Mouse (Mus musculus): Measurements from ENCODE around the gene Ankrd36. TPM values are rescaled to one million over a fixed set of nuclear protein-coding genes. Genes with fewer than 3 reads are reported as not detected.
"Not testable (repeated sequence)": the region's sequence is repeated elsewhere in the genome, so short reads cannot be mapped to it uniquely, and the experiment has no call there.

Gene Ankrd36
- not detected for total RNA-seq (2021)
- long read RNA-seq, experiment 1, result 0 reads
- long read RNA-seq, experiment 2, result 0 reads

DNA sequence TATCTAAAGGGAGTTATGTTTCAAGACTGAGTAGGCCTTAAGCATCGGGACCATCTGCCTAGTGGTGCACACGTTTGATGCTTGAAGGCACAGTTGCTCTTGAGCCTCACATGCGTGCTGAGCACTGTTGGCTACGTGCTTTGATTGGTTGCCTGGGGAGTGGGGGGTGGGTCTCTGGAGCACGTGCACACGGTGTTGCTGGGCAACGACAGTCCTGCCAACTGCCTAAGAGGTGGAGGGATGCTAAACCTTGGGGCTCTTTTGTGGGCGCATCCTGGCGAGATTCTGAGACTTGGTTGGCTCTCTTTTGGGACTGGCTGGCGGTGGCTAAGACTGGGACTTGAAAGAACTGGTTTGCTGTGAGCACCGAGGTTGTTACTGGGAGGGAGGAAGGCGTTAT lies at the start of gene Ankrd36:
Gene Ankrd36, plus strand, starts transcription at position 211 of the 400 bp plus-strand sequence.
- DNase-seq, result no peak

DNA sequence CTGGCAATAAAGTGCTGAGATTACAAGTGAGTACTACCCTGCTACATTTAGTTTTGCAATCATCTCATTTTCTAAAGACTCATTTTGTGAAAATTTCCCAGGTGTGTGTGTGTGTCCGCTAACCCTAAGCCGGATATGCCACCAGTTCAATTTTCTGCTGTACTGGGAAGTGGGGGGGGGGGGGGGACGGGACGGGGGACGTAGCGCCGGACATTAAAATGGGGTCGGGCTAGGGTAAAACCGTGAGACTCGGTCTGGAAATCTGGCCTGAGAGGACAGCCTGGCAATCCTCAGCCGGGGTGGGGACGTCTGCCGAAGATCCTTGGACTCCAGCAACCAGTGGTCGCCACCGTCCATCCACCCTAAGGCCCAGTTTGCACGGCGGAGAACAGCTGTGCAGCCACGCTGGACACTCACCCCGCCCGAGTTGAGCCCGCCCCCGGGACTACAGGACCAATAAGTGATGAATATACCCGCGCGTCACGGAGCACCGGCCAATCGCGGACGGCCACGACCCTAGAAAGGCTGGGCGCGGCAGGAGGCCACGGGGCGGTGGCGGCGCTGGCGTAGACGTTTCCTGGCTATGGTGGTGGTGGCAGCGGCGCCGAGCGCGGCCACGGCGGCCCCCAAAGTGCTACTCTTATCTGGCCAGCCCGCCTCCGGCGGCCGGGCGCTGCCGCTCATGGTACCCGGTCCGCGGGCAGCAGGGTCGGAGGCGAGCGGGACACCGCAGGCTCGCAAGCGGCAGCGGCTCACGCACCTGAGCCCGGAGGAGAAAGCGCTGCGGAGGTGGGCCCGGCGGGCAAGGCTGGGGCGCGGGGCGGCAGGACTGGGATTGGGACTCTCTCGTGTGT lies 48.8 kb upstream of the Ankrd36 start, which contains the start of gene Xbp1:
Gene Xbp1, plus strand, starts transcription at position 248 of the 854 bp plus-strand sequence.
- peak; percentile 99 for DNase-seq

DNA sequence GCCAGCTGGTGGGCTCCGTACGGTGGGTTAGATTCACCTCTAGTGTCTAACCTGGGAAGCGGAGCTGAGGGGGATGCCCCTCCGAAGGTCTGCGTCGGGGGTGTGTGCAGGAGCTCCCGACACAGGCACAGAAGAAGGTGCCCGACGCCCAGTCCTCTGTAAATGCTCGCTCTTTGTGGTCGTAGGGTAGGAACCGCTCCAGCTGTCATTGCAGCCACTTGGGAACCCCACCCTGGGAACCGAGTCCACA lies 48.3 kb upstream of the Ankrd36 start:
- no peak for DNase-seq

- DNase-seq, result peak; percentile 81
Measured at GRCm38 (mm10) chr11:5521516-5522291, 47.8 kb upstream of the Ankrd36 start.

- DNase-seq, result no peak
Measured at GRCm38 (mm10) chr11:5522798-5523415, 46.6 kb upstream of the Ankrd36 start.

DNA sequence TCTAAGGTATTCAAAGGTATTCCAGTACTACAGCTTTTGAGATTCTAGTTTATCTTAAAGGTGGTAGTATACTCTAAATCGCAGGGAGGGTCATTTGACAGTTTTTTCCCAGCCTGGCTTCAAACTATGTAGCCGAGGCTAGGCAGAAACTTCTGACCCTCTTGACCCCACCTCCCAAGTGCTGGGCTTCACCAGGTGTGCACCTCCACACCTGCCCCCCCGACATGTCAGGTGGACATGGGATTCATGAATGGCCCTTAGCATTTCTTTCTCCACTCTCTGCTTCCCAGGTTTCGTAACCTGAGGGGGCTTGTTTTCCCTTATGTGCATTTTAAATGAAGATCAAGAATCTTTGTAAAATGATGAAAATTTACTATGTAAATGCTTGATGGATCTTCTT lies 44.1 kb upstream of the Ankrd36 start:
- no peak for DNase-seq

- DNase-seq, result no peak
Measured at GRCm38 (mm10) chr11:5526573-5527439, 42.7 kb upstream of the Ankrd36 start.

GRCm38 (mm10) chr11:5527865-5528523 lies 41.5 kb upstream of the Ankrd36 start:
- no peak for DNase-seq

GRCm38 (mm10) chr11:5528841-5529240 lies 40.6 kb upstream of the Ankrd36 start:
- DNase-seq, result peak; percentile 58

DNA sequence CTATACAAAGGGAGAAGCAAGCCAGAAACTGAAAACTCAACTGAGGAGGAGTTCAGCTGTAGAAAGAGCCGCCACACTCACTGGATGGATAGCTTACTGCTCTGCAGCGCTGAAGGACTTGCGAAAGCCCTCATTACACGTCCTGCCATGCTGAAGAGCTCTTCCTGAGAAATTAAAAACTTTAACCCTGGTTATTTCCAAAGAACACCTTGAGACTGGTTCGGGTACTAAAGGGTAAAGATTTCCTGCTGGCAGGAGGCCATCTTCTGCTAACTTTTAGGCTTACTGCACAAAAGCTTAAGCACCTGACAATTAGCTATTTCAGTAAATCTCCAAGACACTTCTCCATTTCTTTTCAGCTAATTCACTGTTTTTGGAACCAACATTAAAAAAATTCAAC lies 39.3 kb upstream of the Ankrd36 start:
- no peak for DNase-seq

GRCm38 (mm10) chr11:5530717-5531116 lies 38.8 kb upstream of the Ankrd36 start:
- no peak for DNase-seq

- DNase-seq, result no peak
Measured at GRCm38 (mm10) chr11:5533108-5533507, 36.4 kb upstream of the Ankrd36 start.

DNA sequence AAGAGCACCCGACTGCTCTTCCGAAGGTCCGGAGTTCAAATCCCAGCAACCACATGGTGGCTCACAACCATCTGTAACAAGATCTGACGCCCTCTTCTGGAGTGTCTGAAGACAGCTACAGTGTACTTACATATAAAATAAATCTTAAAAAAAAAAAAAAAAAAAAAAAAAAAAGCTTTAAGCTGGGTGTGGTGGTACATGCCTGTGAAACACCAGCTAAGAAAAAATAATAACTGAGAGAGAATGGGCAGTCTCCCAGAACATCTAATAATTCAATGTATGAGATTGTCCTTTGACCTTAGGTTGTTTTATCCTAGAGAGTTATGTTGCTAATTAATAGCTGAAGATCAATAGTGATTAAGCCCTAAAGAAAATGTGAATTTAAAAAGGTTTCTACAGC lies 32.0 kb upstream of the Ankrd36 start:
- not testable (repeated sequence) for DNase-seq

GRCm38 (mm10) chr11:5540331-5540730 lies 29.2 kb upstream of the Ankrd36 start:
- no peak for DNase-seq

DNA sequence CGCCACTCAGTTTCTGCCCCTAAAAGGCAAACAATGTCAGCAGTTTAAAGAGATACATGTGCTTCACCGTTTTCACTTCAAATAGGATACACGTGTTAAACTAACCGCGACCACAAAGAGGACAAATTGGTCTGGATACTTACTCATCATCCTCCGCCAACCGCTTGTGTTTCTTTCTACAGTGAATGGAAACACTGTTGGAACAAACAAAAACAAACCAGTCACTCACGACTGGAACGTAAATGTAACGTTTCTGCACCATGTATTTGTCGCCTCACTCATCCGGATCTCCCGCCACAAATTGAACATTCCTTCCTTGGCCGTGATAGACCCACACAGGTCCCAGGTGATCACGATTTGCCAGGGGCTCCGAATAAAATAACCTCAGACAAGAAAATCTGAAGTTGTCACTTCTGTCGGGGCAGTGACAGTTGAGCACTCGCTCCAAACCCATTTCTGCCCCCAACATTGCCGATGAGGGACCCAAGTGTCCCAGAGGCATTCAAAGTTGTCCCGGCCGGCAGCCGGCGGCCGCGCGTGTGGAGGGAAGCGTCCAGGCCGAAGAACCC lies 28.2 kb upstream of the Ankrd36 start:
- DNase-seq, result no peak

GRCm38 (mm10) chr11:5541799-5542481 lies 27.5 kb upstream of the Ankrd36 start, which contains the start of gene Ccdc117:
Ccdc117 (minus strand) TSS chr11:5542187.
- DNase-seq, result peak; percentile 92

DNA sequence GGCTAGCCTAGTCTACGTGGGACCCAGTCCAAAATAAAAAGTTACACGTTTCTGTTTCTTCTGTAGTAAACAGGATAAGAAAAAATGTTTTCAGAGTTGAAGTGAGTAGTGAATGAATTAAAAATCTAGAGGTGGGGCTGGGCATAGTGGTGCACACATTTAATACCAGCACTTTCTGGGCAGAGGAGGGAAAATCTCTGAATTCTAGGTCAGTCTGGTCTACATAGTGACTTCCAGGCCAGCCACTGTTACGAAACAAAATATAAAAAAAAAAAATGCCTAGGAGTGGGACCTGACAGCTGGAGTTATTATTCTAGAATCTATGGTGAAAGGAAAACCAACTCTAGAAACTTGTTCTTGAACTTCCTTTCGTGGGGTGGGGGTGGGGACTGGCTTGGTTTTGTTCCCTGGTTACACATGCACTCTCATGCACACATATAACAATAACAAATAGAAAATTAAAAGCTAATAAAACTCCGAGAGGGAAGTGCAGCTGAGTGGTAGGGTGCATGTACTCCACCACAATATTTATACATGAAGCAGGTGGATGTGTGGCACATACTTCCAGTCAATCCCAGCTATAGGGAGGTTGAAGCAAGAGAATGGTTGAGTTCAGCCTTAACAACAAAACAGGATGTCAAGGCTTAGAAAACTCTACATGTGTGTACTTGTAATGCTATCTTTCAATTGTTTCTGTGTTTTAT lies 26.9 kb upstream of the Ankrd36 start:
- no peak for DNase-seq

- no peak for DNase-seq
Measured at GRCm38 (mm10) chr11:5543281-5543680, 26.2 kb upstream of the Ankrd36 start.

DNA sequence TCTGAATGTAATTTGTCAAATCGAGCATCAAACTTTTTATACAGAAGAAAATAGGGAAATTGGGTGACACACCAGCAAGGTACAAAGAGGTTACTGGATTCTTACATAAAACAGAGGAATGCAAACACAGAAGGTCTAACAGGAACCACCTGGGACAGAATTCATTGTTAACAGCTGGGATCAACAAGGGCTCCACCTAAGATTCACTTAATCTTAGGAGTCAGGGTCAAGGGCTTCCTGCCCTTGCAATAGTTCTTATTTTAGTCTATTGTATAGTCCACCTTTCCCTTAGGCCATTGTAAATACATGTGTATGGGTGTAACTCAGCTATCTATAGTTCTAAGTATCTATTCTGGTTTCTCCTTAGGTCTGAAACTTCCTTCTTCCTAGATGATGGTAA lies 24.8 kb upstream of the Ankrd36 start:
- not testable (repeated sequence) for DNase-seq

GRCm38 (mm10) chr11:5545457-5545856 lies 24.0 kb upstream of the Ankrd36 start:
- DNase-seq, result no peak
